Mouse (Mus musculus) testis, postnatal 14 days (tissue): Measurements from ENCODE around the gene Mdga2.

Experiments used
- DNase-seq: peaks from one replicate; pipeline ENCODE4 v3.0.0; 2021; ENCODE audit warnings: low spot score

The Mdga2 gene

GRCm38 (mm10) chr12:67222221-67223025, at the start of gene Mdga2:
TSS of gene Mdga2 (minus strand) at chr12:67222549.
- DNase-seq, result peak; percentile 40

- no peak for DNase-seq
These were observed 45.1 kb upstream of the Mdga2 start for GRCm38 (mm10) chr12:67267409-67267808.

DNA sequence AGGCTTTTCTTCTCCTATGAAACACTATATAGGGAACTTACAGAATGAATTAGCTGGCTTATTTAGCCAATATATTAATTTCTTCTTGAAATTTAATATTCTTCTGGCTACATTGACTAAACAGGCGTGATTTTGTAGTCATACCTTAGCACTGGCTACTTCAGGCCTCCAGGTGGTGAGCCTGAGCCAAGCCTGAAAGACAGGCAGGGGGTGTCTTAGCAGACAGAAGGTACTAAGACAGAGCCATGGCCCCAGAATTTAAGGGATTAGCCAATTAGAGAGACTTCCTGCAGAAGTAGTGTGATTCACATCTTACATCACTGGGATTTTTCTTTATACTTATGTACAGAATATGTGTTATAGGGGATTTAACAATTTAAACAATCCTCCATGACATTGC, 1.2 kb upstream of the Mdga2 start:
- DNase-seq, result no peak

GRCm38 (mm10) chr12:67221329-67222220, 774 bp downstream of the Mdga2 start:
- DNase-seq, result peak; percentile 39

DNA sequence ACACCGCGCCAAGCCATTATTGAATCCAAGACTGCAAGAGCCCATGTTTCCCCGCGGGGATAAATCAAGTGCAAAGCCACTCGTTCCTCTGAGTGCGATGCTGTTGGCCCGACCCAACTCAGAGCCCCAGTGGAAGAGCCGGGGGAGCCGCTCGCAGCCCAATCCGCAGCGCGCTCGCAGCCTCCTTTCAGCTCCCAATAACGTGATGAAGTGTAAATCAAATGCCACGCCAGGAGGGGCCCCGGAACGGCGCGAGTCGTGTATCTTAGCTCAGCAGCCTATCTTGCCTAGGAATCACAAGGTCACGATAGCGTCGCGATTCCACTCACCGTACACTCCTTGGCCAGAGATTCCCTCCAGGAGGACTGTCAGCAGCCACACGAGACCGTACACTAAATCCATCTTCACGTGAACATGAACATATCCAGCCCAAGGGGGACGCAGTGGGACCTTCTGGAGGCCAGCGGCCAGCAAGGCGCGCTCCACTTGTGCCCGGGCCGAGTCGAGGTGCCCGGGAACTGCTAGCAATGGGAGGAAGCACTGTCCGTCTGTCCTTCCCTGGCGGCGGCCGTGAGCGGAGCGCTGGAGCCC, 1.6 kb downstream of the Mdga2 start:
- no peak for DNase-seq

- DNase-seq, result no peak
These were observed 2.3 kb downstream of the Mdga2 start for GRCm38 (mm10) chr12:67220041-67220440.

GRCm38 (mm10) chr12:67219564-67219963, 2.8 kb downstream of the Mdga2 start:
- no peak for DNase-seq

DNA sequence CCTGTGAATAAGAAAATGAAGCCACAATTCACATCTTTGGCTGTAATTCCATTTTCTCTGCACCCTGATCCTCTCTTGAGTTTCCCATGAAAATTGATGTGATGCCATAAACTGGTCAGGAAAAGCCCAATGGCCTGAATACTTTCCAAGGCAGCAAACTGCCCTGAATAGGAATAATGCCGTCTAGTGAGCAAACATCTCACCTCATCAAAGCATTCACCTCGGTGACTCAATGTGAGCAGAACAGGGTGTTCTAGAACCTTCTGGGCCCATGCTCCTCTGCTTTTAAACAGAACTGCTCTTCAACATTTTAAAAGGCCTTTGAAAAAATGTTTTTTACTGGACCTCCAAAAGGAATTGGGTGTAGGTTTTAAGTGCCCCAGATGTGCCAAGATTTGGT, 9.5 kb downstream of the Mdga2 start:
- no peak for DNase-seq

- no peak for DNase-seq
These were observed 44.2 kb downstream of the Mdga2 start for GRCm38 (mm10) chr12:67178155-67178554.

GRCm38 (mm10) chr12:67156569-67157237, 65.6 kb downstream of the Mdga2 start:
- DNase-seq, result no peak

DNA sequence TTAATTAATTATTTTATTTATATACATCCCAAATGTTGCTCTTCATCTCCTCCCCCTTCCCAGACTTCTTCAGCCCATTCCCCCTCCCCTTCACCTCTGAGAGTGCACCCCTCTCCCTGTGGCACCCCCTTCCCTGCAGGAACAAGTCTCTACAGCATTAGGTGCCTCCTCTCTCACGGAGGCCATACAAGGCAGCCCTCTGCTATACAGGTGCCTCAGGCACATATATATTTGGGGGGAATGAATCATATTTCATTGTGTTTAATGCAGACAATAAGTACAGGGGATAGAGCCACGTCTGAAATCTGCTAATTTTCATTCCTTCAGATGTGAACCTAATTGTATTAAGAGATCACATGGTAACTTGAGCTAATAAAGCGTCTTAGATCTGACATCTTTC, 69.3 kb downstream of the Mdga2 start:
- no peak for DNase-seq

- no peak for DNase-seq
These were observed 80.7 kb downstream of the Mdga2 start for GRCm38 (mm10) chr12:67141605-67142004.

- no peak for DNase-seq
These were observed 82.2 kb downstream of the Mdga2 start for GRCm38 (mm10) chr12:67140131-67140530.

GRCm38 (mm10) chr12:67127457-67127856, 94.9 kb downstream of the Mdga2 start:
- no peak for DNase-seq

DNA sequence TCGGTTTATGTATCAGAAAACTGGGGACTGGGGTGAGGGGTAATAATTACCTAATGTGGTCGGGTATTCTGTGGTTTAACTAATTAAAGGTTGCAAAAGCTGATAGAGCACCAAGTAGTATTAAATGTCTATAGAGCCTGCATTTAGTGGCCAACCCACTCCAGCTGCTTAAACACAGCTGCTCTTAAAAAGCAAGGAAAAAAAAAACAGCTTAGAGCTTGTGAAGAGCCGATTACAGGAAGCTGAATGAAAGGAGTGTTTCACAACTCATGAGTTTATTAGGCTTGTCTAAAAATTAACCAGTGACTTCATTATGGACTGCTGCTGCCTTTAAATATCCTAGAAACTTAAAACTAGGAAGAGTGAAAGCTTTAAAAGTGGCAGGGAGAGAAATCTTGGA, 98.5 kb downstream of the Mdga2 start:
- no peak for DNase-seq

- no peak for DNase-seq
These were observed 103.5 kb downstream of the Mdga2 start for GRCm38 (mm10) chr12:67118652-67119515.

DNA sequence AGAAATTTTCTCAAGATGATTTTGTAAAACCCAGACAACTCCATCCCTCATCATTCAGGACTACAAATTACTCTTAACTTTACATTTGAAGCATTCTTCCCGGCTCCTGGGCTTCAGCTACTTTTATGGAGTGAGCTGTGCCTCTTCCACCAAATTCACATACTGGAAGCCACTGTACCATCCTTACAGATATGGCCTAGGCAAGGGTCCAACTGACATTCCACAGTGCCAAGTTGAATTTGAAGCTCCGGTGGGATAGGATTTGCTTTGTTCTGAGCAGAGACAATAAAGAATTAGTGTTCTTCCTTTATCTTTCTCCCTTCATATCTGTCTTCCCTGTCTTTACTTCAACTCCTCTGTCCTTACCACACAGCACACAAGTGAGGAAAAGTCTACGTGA, 118.2 kb downstream of the Mdga2 start:
- DNase-seq, result peak; percentile 15

DNA sequence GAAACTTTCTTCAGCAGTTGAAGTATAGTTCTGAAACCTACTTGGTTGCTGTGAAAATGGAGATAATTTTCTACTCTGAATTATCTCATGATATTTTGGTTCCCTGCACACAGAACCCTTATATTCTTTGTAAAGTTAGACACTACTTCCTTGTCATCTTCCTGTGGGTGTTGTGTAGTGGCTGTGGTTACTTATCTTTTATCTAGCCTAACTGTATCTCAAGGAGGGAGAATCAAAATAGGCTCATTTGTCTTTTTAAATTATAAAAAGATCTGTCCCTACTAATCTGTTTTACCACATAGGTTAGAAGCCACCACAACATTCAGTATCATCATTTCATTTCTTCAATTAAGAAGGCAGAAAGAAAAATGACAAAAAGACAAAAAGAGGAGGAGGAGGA, 127.9 kb downstream of the Mdga2 start:
- no peak for DNase-seq

- no peak for DNase-seq
These were observed 131.9 kb downstream of the Mdga2 start for GRCm38 (mm10) chr12:67090420-67090965.

DNA sequence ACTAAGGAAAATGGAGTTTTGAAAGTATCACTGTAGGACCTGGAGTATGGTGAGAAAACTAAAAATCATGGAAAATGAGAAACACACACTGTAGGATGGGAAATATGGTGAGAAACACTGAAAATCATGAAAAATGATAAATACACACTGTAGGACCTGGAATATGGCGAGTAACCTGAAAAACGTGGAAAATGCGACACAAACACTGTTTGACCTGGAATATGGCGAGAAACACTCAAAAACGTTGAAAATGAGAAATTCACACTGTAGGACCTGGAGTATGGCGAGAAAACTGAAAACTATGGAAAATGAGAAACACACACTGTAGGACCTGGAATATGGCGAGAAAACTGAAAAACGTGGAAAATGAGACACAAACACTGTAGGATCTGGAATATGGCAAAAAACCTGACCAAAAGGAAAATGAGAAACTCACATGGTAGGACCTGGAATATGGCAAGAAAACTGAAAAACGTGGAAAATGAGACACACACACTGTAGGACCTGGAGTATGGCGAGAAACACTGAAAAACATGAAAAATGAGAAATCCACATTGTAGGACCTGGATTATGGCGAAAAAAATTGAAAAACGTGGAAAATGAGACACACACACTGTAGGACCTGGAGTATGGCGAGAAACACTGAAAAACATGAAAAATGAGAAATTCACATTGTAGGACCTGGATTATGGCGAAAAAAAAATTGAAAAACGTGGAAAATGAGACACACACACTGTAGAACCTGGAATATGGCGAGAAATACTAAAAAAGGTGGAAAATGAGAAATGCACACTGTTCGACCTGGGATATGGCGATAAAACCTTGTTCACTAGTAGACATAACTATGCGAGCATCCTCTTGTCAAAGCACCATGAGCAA, 163.0 kb downstream of the Mdga2 start:
- no peak for DNase-seq
